Mouse (Mus musculus) myocyte (in vitro differentiated cells): Measurements from ENCODE around the gene Tinf2. TPM values are rescaled to one million over a fixed set of nuclear protein-coding genes. Genes with fewer than 3 reads are reported as not detected.

ENCODE experiments used
- H3K27me3 ChIP-seq: one replicate; pipeline ENCODE4 v1.6.1; 2011; ENCODE audit not compliant: control insufficient read depth, insufficient read depth, insufficient read length
- H3K36me3 ChIP-seq: one replicate; pipeline ENCODE4 v1.6.1; 2011; ENCODE audit not compliant: control insufficient read depth, insufficient read depth
- H3K4me2 ChIP-seq: one replicate; pipeline ENCODE4 v1.6.1; 2011; ENCODE audit warnings: low read depth, control low read depth
- H3K4me3 ChIP-seq: one replicate; pipeline ENCODE4 v1.5.1; 2011; ENCODE audit warnings: mild to moderate bottlenecking, control low read depth, moderate library complexity
- H3K79me2 ChIP-seq: one replicate; pipeline ENCODE4 v1.6.1; 2011; ENCODE audit not compliant: control insufficient read depth, insufficient read depth
- H3ac ChIP-seq: one replicate; pipeline ENCODE4 v1.6.1; 2011; ENCODE audit not compliant: control insufficient read depth, insufficient read length
- MAX ChIP-seq: IDR thresholded peaks from one replicate; pipeline ENCODE4 v1.6.1; 2011; ENCODE audit warnings: low read depth, mild to moderate bottlenecking, control low read depth
- MYOD1 ChIP-seq, 3 experiments: IDR thresholded peaks; one replicate each; pipeline ENCODE4 v1.6.1; 2011; ENCODE audit warnings: control low read depth in 2 of 3, low read depth in 2 of 3, mild to moderate bottlenecking in 2 of 3, moderate library complexity in 1 of 3; ENCODE audit not compliant: insufficient read length in 2 of 3, control insufficient read depth in 1 of 3
- MYOG ChIP-seq, 3 experiments: IDR thresholded peaks; one replicate each; pipeline ENCODE4 v1.6.1; 2011; ENCODE audit warnings: control low read depth in 2 of 3, low read depth in 2 of 3, mild to moderate bottlenecking in 2 of 3; ENCODE audit not compliant: insufficient read length in 2 of 3, control insufficient read depth in 1 of 3, insufficient read depth in 1 of 3
- POLR2A ChIP-seq: IDR thresholded peaks from one replicate; pipeline ENCODE4 v1.6.1; 2011; ENCODE audit warnings: low read depth, mild to moderate bottlenecking, control low read depth, moderate library complexity; ENCODE audit not compliant: insufficient read length
- POLR2AphosphoS2 ChIP-seq: IDR thresholded peaks from one replicate; pipeline ENCODE4 v1.6.1; 2011; ENCODE audit warnings: low read depth, control low read depth; ENCODE audit not compliant: insufficient read length
- REST ChIP-seq: IDR thresholded peaks from one replicate; pipeline ENCODE4 v1.6.1; 2011; ENCODE audit warnings: mild to moderate bottlenecking, control low read depth, moderate library complexity; ENCODE audit not compliant: insufficient read depth, insufficient read length
- SRF ChIP-seq: IDR thresholded peaks from one replicate; pipeline ENCODE4 v1.6.1; 2011; ENCODE audit warnings: low read depth; ENCODE audit not compliant: control insufficient read depth, insufficient read length
- TCF12 ChIP-seq: IDR thresholded peaks from one replicate; pipeline ENCODE4 v1.6.1; 2011; ENCODE audit warnings: mild to moderate bottlenecking, control low read depth; ENCODE audit not compliant: poor library complexity, insufficient read depth, severe bottlenecking
- TCF3 ChIP-seq: IDR thresholded peaks from one replicate; pipeline ENCODE4 v1.6.1; 2011; ENCODE audit warnings: low read depth, control low read depth; ENCODE audit not compliant: insufficient read length
- USF1 ChIP-seq: IDR thresholded peaks from one replicate; pipeline ENCODE4 v1.6.1; 2011; ENCODE audit warnings: low read depth, mild to moderate bottlenecking, control low read depth, moderate library complexity
- polyA plus RNA-seq: library from polyadenylated mRNA; unstranded; fragments of >200 nt; fragmentation: generic; extraction: Trizol; gene quantifications from one replicate; pipeline ENCODE4 v1.2.1, GENCODE M21; 2012; ENCODE audit warnings: missing spikeins

Tinf2 gene
- polyA plus RNA-seq, 1 experiment: 12.0 TPM

DNA sequence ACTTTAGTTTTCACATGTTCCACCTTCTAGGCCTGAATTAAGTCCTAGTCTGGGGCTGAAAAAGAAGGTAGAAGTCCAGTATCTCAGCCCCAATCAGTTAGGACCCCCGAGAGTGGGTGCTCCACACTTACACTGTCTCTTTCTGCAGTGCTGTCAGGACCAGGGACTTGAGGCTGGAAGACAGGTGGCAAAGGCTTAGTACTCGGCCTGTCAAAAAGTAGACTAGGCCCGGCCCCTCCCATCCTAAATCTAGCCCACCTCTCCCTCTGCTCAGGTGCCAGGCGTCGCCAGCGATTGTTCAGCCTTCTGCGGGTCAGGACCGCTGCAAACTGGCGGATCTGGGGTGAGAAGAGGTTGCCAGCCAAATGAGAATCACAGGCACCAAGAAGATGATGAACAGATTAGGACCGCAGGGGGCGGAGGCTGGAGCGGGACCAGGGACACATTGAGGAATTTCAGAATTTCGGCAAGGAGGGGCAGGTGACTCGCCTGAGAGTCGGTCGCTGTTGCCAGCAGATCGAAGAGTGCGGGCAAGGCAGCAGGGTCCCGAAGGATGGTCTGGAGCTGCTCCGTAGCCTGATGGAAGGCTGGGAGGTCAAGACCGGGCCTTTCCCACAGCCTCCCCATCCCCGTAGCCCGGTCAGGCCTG, 46.6 kb downstream of the Tinf2 start:
- TF ChIP-seq POLR2AphosphoS2 (no peak), MYOD1 (IDR thresholded peaks at IDR 0.05; ENCODE audit: control insufficient read depth in 1 of 3, insufficient read length in 2 of 3, low read depth in 2 of 3) (peak; percentile 64 to 87 (median 86))
- no peaks in the 10 kb centered on the region for H3K27me3 ChIP-seq
- H3K36me3 ChIP-seq: peaks cover 18% of the 10 kb centered on the region
- H3K4me3 ChIP-seq: peak overlapping the region; percentile 77
- peak overlapping the region; percentile 90 for H3K4me2 ChIP-seq
- H3ac ChIP-seq: peak overlapping the region; percentile 30
- peaks cover 3% of the 10 kb centered on the region for H3K79me2 ChIP-seq

DNA sequence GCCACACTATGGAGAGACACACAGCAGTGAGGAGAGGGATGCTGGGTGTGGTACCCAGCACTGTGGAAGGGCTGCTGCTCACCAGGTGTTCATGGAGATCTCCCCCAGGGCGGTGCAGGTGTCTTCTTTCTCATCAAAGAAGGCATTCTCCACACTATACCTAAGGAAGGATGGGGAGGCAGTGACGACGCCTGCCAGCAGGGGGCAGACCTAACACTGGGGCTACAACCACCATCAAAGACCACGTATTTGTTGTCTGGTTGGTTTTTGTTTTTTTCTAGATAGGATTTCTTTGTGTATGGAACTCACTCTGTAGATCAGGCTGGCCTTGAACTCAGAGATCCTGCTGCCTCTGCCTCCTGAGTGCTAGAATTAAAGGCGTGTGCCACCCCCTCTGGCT, 52.3 kb downstream of the Tinf2 start:
- no peaks in the 10 kb centered on the region for H3K27me3 ChIP-seq
- no peak overlapping the region for H3K4me2 ChIP-seq
- TF ChIP-seq MYOD1 (IDR thresholded peaks at IDR 0.05; ENCODE audit: control insufficient read depth in 1 of 3, insufficient read length in 2 of 3, low read depth in 2 of 3): no peak
- TF ChIP-seq USF1: no peak
- no peak for TF ChIP-seq MAX
- TF ChIP-seq SRF: no peak
- TF ChIP-seq POLR2A: no peak
- TF ChIP-seq TCF3: no peak
- no peak for TF ChIP-seq REST
- TF ChIP-seq MYOG (IDR thresholded peaks at IDR 0.05; ENCODE audit: control insufficient read depth in 1 of 3, insufficient read depth in 1 of 3, insufficient read length in 2 of 3, low read depth in 2 of 3): no peak
- peaks cover 24% of the 10 kb centered on the region for H3K36me3 ChIP-seq
- H3K4me3 ChIP-seq: no peak overlapping the region
- H3K79me2 ChIP-seq: no peaks in the 10 kb centered on the region
- no peak overlapping the region for H3ac ChIP-seq

GRCm38 (mm10) chr14:55628077-55628827, 53.4 kb downstream of the Tinf2 start:
- no peaks in the 10 kb centered on the region for H3K27me3 ChIP-seq
- no peak for TF ChIP-seq MYOD1 (IDR thresholded peaks at IDR 0.05; ENCODE audit: control insufficient read depth in 1 of 3, insufficient read length in 2 of 3, low read depth in 2 of 3)
- no peak for TF ChIP-seq MYOG (IDR thresholded peaks at IDR 0.05; ENCODE audit: control insufficient read depth in 1 of 3, insufficient read depth in 1 of 3, insufficient read length in 2 of 3, low read depth in 2 of 3)
- TF ChIP-seq SRF: no peak
- no peak for TF ChIP-seq MAX
- TF ChIP-seq POLR2A: no peak
- no peak for TF ChIP-seq TCF3
- no peak for TF ChIP-seq TCF12
- TF ChIP-seq USF1: no peak
- TF ChIP-seq REST: no peak
- no peak overlapping the region for H3K4me2 ChIP-seq
- H3K79me2 ChIP-seq: no peaks in the 10 kb centered on the region
- H3K4me3 ChIP-seq: no peak overlapping the region
- no peak overlapping the region for H3ac ChIP-seq
- peaks cover 16% of the 10 kb centered on the region for H3K36me3 ChIP-seq

Other genes starting within 250 kb of the Tinf2 start
- gene Dhrs4, start 203.1 kb downstream of the Tinf2 start, polyA plus RNA-seq: 29.6 TPM
- 0.08 TPM for gene Carmil3, start 191.2 kb downstream of the Tinf2 start, polyA plus RNA-seq
- not detected for gene Cpne6, start 171.4 kb downstream of the Tinf2 start, polyA plus RNA-seq
- gene Nrl, start 156.8 kb downstream of the Tinf2 start, polyA plus RNA-seq: not detected
- gene Pck2, start 141.6 kb downstream of the Tinf2 start, polyA plus RNA-seq: 252 TPM
- gene Dcaf11, start 121.8 kb downstream of the Tinf2 start, polyA plus RNA-seq: 38.7 TPM
- 0.48 TPM for gene A730061H03Rik, start 121.4 kb downstream of the Tinf2 start, polyA plus RNA-seq
- gene Fitm1, start 106.2 kb downstream of the Tinf2 start, polyA plus RNA-seq: 12.8 TPM
- gene Psme1, start 103.7 kb downstream of the Tinf2 start, polyA plus RNA-seq: 81.7 TPM
- gene Emc9, start 96.5 kb downstream of the Tinf2 start, polyA plus RNA-seq: 18.5 TPM
- 139 TPM for gene Psme2, start 90.7 kb downstream of the Tinf2 start, polyA plus RNA-seq
- gene Rnf31, start 90.1 kb downstream of the Tinf2 start, polyA plus RNA-seq: 11.2 TPM
- 4.0 TPM for gene Irf9, start 78.2 kb downstream of the Tinf2 start, polyA plus RNA-seq
- gene Rec8, start 63.8 kb downstream of the Tinf2 start, polyA plus RNA-seq: not detected
- gene Ipo4, start 45.9 kb downstream of the Tinf2 start, polyA plus RNA-seq: 109 TPM
- gene Gm49378, start 43.9 kb downstream of the Tinf2 start, polyA plus RNA-seq: 0.17 TPM
- 57.9 TPM for gene Tm9sf1, start 38.0 kb downstream of the Tinf2 start, polyA plus RNA-seq
- gene Tssk4, start 31.6 kb downstream of the Tinf2 start, polyA plus RNA-seq: 0.18 TPM
- gene Mdp1, start 21.3 kb downstream of the Tinf2 start, polyA plus RNA-seq: 21.3 TPM
- gene Gmpr2, start 9.9 kb downstream of the Tinf2 start, polyA plus RNA-seq: 11.9 TPM
- 361 TPM for gene Nedd8, start 9.7 kb downstream of the Tinf2 start, polyA plus RNA-seq
- 0.06 TPM for gene Tgm1, start 32.1 kb upstream of the Tinf2 start, polyA plus RNA-seq
- gene Rabggta, start 40.4 kb upstream of the Tinf2 start, polyA plus RNA-seq: 18.4 TPM
- gene Dhrs1, start 63.9 kb upstream of the Tinf2 start, polyA plus RNA-seq: 76.3 TPM
- 24.9 TPM for gene Nop9, start 63.9 kb upstream of the Tinf2 start, polyA plus RNA-seq
- 0.17 TPM for gene Cideb, start 76.6 kb upstream of the Tinf2 start, polyA plus RNA-seq
- 0.01 TPM for gene Ltb4r2, start 79.6 kb upstream of the Tinf2 start, polyA plus RNA-seq
- gene Ltb4r1, start 84.1 kb upstream of the Tinf2 start, polyA plus RNA-seq: 0.04 TPM
- gene Adcy4, start 102.3 kb upstream of the Tinf2 start, polyA plus RNA-seq: 0.06 TPM
- gene Ripk3, start 107.0 kb upstream of the Tinf2 start, polyA plus RNA-seq: 0.28 TPM
- 2.8 TPM for gene Nfatc4, start 141.3 kb upstream of the Tinf2 start, polyA plus RNA-seq
- gene Nynrin, start 172.2 kb upstream of the Tinf2 start, polyA plus RNA-seq: 0.12 TPM
- 0.28 TPM for gene Cbln3, start 202.6 kb upstream of the Tinf2 start, polyA plus RNA-seq
- gene Khnyn, start 203.1 kb upstream of the Tinf2 start, polyA plus RNA-seq: 10.0 TPM
- 2.4 TPM for gene Sdr39u1, start 218.5 kb upstream of the Tinf2 start, polyA plus RNA-seq